Mouse (Mus musculus): ENCODE data around the gene Fbxl8. TPM values are rescaled to one million over a fixed set of nuclear protein-coding genes. Genes with fewer than 3 reads are reported as not detected.
A peak's percentile ranks its signal among the peaks of the same experiment; 100 is the strongest.

Fbxl8 gene
- total RNA-seq, 2 experiments from 2014 or later: 0.91 to 1.9 TPM

DNA sequence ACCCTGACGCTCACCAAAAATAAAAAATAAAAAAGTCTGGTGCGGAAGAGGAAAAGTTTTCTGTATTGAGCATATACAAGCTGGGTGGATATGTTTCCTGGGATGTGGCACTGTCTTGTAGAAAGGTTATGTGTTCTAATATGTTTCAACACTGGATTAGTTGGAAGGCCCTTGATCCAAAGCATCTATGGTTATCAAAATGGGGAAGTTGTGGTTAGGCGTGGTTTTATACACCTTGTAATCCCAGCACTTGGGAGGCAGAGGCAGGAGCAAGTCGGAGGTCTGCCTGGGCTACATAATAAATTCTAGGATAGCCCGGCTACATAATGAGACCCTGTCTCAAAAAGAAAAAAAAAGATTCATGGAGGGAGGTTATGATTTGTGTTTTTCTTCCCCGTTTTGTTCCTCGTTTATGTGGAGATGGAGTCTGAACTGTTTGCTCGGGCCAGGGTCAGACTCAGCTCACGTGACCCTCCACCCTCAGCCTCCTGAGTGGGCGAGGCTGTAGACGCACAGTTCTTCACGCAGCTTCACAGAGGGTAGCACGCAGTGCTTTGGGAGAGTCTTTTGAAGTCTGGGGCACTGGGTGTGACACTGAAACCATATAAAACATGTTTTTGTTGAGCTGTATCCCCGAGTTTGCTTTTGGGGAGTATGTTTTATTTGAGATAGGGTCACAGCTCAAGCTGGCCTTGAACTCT is 26.9 kb upstream of the Fbxl8 start:
- Histone ChIP-seq H3K4me3 (no peak overlapping the region), H3K27ac (no peak overlapping the region)
- no peak for TF ChIP-seq CTCF (conservative IDR thresholded peaks at IDR 0.05)
- DNase-seq (ENCODE audit: low spot score in 2 of 2): no peak

GRCm38 (mm10) chr8:105241016-105241415 is 23.4 kb upstream of the Fbxl8 start:
- no peak for TF ChIP-seq CTCF (conservative IDR thresholded peaks at IDR 0.05)
- no peak overlapping the region for H3K4me3 ChIP-seq
- DNase-seq (ENCODE audit: low spot score in 2 of 2): no peak
- H3K27ac ChIP-seq: no peak overlapping the region

- DNase-seq (ENCODE audit: low spot score in 2 of 2): no peak
- Histone ChIP-seq H3K4me3 (no peak overlapping the region), H3K27ac (no peak overlapping the region)
- TF ChIP-seq CTCF (conservative IDR thresholded peaks at IDR 0.05): no peak
Observed at GRCm38 (mm10) chr8:105251954-105252353, 12.5 kb upstream of the Fbxl8 start.

DNA sequence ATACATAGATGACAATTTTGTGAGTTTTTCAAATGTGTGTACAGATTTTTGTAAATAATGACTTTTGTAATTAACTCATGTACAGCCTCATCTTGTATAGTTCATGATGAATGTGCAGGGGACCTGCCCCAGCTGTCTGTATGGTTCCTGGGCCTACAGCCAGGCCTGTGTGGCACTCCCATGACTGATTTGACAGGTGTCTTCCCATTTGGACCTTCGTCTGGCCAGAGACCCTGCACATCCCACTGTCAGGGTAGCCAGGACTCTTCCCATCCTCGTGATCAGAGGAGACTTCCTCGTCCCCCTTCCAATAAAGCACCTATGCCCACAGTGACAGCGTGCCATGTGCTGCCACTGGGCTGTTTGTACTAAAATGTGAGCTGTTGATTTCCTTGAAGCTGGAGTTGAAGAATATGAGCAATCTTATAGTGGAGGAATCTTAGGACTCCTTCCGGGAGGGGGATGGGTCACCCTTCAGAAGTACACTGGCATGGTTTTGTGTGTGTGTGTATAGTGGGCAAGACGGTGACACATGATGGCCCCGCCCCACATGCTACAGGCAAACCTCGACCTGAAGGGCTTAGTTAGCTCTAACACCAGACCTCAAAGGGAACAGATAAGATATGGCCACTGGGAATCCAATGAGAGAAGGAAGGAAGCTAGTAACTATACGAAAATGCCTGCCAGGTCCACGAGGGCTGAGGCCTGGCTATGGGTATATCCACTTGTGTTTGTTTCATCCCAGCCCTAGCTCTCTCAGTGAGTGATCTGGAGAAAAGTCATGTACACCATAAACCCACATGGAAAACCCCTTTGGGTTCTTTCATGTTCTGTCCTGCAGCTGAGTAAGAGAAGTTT is 11.5 kb upstream of the Fbxl8 start:
- TF ChIP-seq CTCF (conservative IDR thresholded peaks at IDR 0.05): no peak
- no peak for DNase-seq (ENCODE audit: low spot score in 2 of 2)
- Histone ChIP-seq H3K4me3 (no peak overlapping the region), H3K27ac (no peak overlapping the region)

GRCm38 (mm10) chr8:105253766-105254151 is 10.7 kb upstream of the Fbxl8 start:
- TF ChIP-seq CTCF (conservative IDR thresholded peaks at IDR 0.05): no peak
- DNase-seq (ENCODE audit: low spot score in 2 of 2): no peak
- Histone ChIP-seq H3K27ac (peak overlapping the region; percentile 83; the same call in 1 of the 2 replicates), H3K4me3 (peak overlapping the region; percentile 86)

DNA sequence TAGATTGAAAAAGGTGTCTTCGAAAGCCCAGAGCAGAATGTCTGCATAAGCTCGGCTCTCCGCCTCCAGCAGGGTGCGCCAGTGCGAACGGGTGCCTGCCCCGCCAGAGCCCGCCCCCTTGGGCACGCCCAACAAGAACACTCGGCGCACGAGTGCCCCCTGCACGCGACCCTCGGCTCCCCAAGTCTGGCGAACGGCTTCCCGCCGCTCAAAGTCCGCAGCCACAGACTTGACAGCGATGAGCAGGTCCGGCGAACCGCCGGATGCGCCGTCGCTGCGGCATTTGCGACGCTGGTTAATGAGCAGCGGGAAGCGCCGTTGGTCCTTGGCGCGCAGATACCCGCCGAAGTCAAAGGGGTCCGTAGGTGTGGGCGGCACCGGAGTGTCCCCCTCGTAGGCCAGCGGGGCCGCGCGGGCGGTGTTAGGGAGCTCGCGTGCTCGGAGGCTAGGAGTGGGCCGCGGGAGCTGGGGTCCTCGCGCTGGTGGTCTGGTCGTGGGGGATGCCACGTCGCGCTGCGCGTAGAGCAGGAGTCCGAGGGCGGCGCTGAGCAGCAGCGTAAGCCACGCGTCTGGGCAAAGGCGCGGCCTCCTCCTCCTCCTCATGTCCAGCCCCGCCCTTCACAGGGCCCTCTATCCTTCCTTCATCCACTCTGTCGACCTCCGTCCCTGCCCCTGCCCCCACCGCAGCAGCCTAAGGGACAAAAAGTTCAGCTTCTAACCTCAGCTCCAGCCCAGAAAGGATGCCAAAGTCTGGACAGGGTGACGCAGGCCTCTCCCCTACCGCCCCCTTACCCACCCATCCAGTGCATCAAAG is 10.1 kb upstream of the Fbxl8 start:
- TF ChIP-seq CTCF (conservative IDR thresholded peaks at IDR 0.05): peak; percentile 93
- Histone ChIP-seq H3K4me3 (peak overlapping the region; percentile 86), H3K27ac (peak overlapping the region; percentile 83)
- peak; percentile 89 to 92 for DNase-seq (ENCODE audit: low spot score in 2 of 2)

DNA sequence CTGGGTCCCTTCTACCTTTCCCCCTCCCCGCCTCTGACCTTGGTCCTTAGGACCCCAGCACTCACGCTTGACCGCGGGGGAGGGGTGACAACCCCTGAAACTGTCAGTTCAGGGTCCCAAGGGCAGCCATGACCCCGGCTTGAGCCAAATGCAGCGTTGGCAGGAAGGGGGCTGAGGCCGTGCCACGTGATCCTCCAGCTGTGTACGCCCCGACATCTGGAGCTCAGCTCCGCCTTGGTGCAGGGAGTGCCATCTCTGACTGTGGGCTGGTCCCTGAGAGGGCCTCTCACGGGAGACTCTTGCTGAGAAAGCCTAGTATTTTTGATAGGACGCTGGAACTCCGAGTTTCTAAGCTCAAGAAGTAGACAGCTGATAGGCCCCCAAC is 9.5 kb upstream of the Fbxl8 start, which contains the start of gene B3gnt9:
Gene B3gnt9, minus strand, starts transcription at position 188 of the 385 bp plus-strand sequence.
- Histone ChIP-seq H3K4me3 (peak within 1 kb of the TSS; percentile 86), H3K27ac (peak within 1 kb of the TSS; percentile 83)
- DNase-seq (ENCODE audit: low spot score in 2 of 2): peak in 1 of 2 experiments; percentile 34
- TF ChIP-seq CTCF (conservative IDR thresholded peaks at IDR 0.05): no peak

DNA sequence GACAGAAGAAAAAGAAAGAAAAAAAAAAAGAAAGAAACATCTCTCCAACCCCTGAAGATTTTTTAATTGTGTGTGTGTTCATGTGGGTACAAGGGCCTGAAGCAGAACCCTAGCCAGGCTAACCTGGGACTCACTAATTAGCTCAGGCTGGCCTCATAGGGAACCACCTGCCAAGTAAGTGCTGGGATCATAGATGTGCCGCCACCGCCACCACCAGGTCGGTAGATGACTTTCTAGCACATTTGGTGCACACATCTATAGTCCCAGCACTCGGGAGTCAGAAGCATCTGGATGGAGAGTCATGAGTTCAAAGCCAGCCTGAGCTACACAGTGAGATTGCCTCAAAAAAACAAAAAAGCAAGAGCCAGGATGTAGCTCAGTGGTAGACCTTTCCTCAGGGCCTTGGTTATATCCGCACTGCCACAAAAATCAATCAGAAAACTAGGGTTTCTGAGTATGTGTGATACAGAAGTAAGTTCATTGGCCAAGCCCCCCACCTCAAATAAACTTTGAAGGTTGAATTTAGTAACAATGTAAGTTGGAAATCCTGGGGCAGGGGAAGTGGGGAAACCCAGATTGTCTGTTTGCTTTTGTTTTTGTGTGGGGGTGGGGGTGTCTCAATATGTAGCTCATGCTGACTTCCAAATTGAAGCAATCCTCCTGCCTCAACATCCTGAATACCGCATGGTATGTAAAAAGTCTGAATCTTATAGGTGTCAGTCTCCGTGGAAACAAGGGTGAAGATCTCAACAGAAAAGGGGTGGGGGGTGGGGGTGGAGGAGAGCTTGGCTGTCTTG is 6.9 kb upstream of the Fbxl8 start:
- Histone ChIP-seq H3K4me3 (no peak overlapping the region), H3K27ac (no peak overlapping the region)
- no peak for TF ChIP-seq CTCF (conservative IDR thresholded peaks at IDR 0.05)
- no peak for DNase-seq (ENCODE audit: low spot score in 2 of 2)

DNA sequence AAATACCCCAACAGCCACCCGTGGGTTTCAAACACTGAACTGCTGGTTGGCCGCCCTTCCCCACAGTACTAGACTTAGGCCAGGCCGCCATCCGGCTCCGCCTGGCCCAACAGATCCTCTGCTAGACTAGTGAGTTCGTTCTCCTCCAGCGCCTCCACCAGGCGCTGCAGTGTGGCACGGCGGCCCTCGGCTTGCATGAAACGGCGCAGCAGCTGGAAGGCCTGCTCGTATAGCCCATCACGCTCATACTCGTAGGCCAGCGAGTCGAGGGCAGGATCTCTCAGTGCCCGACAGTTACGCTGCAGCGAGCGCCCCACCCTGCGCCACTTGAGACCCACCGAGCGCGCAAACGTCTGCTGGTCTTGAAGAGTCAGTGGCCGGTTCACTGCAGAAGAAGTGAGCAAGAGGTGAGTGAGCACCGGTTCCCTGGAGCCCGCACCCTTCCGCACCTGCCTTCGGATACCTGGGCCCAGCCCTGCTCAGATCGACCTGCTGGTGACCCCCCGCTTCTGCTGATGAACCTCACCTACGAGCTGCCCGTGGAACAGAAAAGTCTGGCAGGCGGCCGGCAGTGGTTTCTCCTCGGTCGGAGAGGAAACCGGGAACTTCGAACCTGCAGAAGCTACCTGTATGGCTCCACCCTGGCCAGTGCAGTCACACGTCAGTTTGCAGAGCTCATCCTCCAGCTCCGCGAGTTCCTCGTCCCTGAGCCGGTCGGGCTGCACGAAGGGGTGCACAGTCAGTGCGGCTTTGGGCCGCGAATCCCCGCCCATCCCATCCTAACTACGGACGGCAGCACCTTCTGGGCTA is 5.3 kb upstream of the Fbxl8 start:
- Histone ChIP-seq H3K27ac (no peak overlapping the region), H3K4me3 (peak overlapping the region; percentile 47)
- peak; percentile 28 for TF ChIP-seq CTCF (conservative IDR thresholded peaks at IDR 0.05)
- DNase-seq (ENCODE audit: low spot score in 2 of 2): no peak

- DNase-seq (ENCODE audit: low spot score in 2 of 2): peak; percentile 41 to 75
- peak; percentile 98 for TF ChIP-seq CTCF (conservative IDR thresholded peaks at IDR 0.05)
- peak overlapping the region; percentile 47 for H3K4me3 ChIP-seq
- no peak overlapping the region for H3K27ac ChIP-seq
Observed at GRCm38 (mm10) chr8:105259721-105260320, 4.6 kb upstream of the Fbxl8 start.

Data from layer of hippocampus, adult 2 months (tissue).